Mouse (Mus musculus) olfactory bulb, adult 2 months (tissue): ENCODE measurements around the gene Hjurp. TPM values are rescaled to one million over a fixed set of nuclear protein-coding genes. Genes with fewer than 3 reads are reported as not detected.

Experiments used
- H3K27ac ChIP-seq: fragments of 200-500 bp; 2 replicates; pipeline ENCODE4 v1.5.1; 2012; ENCODE audit warnings: low read depth, low read length; ENCODE audit not compliant: insufficient read depth
- H3K4me1 ChIP-seq: fragments of 200-500 bp; 2 replicates; pipeline ENCODE4 v1.6.1; 2012; ENCODE audit warnings: low read length; ENCODE audit not compliant: control insufficient read depth, insufficient read depth
- H3K4me3 ChIP-seq: fragments of 200-500 bp; 2 replicates; pipeline ENCODE4 v1.5.1; 2012; ENCODE audit warnings: mild to moderate bottlenecking, low read depth, low read length, moderate library complexity; ENCODE audit not compliant: insufficient read depth
- CTCF ChIP-seq: fragments of 200-500 bp; IDR thresholded peaks from 2 replicates; pipeline ENCODE4 v1.5.1; 2012; ENCODE audit warnings: low read depth, mild to moderate bottlenecking, low read length, moderate library complexity; ENCODE audit not compliant: insufficient read depth
- POLR2A ChIP-seq: fragments of 200-500 bp; IDR thresholded peaks from 2 replicates; pipeline ENCODE4 v1.6.1; 2012; ENCODE audit warnings: mild to moderate bottlenecking, low read depth, low read length, moderate library complexity; ENCODE audit not compliant: insufficient read depth
- WGBS: fragments of 180-500 bp; shearing (Covaris S2); methylation state at CpG from one replicate; pipeline ENCODE4 v1.1.7; 2018; 5-methylcytosine and 5-hydroxymethylcytosine counted together
- polyA plus RNA-seq: library from polyadenylated mRNA; stranded (reverse); fragments of >200 nt; gene quantifications from 2 replicates; pipeline ENCODE4 v1.2.4, GENCODE M21; 2012; ENCODE audit warnings: low replicate concordance; ENCODE audit not compliant: missing spikeins, insufficient read depth, insufficient read length

Gene Hjurp
- polyA plus RNA-seq, 1 experiment, result 157 TPM

DNA sequence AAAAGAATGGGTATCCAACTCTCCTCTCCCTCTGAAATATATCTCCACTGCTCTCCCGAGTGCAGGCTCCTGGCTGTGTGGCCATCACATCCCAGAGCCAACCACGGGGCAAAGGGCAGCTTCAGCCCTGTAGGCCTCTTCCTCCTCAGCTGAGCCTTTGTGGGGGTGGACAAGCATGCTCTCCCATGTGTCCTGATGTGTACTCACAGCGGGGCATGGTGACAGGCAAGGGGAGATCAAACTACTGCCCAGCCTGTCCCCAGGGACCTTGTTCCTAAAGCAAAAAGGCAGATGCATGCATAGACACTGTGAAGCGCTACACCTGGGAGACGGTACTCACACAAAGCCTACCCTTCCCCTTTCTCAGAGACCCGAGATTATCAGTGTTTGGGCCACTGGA is 17.3 kb downstream of the Hjurp start:
- Histone ChIP-seq H3K4me1 (peaks cover 6% of the 10 kb centered on the region; the same call in 1 of the 2 replicates), H3K4me3 (no peak overlapping the region), H3K27ac (no peak overlapping the region)
- TF ChIP-seq POLR2A, result no peak
- no peak for TF ChIP-seq CTCF
- 81% methylated on average over 6 of the region's 6 CpGs for WGBS

DNA sequence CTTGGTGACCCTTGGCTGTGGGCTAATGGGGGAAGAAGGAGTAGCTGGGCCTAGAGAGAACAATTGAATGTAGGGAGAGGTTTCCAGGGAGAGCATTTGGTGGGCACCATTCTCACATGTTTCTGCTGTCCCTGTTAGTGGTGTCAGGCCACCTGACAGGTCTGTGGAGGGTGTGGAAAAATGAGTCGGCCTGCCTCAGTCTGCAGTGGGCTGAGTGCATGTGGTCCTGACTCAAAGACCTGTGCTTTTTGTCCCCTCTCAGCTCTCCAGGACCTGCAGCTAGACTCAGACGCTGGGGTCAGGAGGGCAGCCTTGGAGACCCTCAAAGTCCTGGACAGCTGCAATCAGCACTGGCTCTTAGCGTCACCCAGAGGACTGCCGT is 17.8 kb downstream of the Hjurp start:
- TF ChIP-seq POLR2A, result no peak
- no peak for TF ChIP-seq CTCF
- Histone ChIP-seq H3K27ac (no peak overlapping the region), H3K4me1 (peaks cover 6% of the 10 kb centered on the region; the same call in 1 of the 2 replicates), H3K4me3 (no peak overlapping the region)
- WGBS, result 86% methylated on average over 4 of the region's 4 CpGs

DNA sequence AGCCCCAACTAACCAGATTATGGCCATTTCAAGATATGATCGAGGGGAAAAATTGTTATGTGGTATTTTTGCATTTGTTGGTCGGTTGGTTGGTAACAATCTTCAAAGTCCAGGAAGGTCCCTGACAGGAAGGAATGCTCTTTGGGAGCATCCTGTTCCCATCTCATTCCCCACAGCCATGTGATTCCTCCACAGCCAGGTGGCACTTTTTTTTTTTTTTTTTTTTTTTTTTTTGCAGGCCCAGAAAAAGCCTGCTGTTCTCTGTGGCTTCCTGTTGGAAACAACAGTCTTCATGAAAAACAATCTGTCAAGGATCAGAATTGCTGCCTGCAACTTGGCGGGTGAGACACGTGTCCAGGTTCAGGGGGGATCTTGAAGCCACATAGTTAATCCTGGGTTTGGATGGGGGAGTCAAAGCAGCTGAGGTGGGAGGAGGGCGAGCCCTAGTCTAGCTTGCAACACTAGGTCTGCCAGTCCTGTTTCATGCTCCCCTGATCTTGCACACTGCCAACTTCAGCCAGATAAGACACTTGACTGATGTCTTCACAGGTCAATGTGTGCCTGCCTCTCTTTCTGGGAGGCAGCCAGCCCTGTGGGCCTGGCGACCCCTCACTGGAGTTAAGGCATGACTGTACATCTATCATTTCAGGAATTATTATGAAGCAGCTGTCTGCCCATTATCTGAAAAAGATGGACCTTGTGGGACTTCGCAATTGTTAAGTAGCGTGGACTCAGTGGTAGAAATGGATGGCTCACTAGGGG is 18.4 kb downstream of the Hjurp start:
- H3K4me3 ChIP-seq, result no peak overlapping the region
- WGBS, result 80% methylated on average over 8 of the region's 8 CpGs
- TF ChIP-seq CTCF (no peak), POLR2A (no peak)
- peaks cover 6% of the 10 kb centered on the region; the same call in 1 of the 2 replicates for H3K4me1 ChIP-seq
- no peak overlapping the region for H3K27ac ChIP-seq

DNA sequence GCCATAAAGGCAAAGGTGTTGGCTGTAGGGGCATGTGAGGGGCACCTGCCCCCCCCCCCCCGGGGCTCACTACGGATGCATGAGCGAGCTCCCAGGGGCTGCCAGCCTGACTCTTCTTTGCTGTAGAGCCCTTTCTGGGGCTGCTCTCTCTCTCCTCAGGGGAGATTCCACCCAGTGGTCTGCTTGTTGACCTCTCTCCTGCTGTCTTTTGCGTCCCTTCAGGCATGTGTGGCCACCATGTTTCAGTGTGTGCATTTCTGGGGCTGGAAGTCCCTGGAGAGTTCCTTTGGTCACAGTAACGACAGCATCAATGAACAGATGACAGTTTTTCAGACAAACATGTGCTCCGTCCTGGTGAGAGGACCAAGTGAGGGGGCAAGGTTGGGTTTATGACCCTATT is 19.1 kb downstream of the Hjurp start:
- Histone ChIP-seq H3K4me1 (peaks cover 6% of the 10 kb centered on the region; the same call in 1 of the 2 replicates), H3K4me3 (no peak overlapping the region), H3K27ac (no peak overlapping the region)
- TF ChIP-seq CTCF (no peak), POLR2A (no peak)
- WGBS, result 71% methylated on average over 6 of the region's 6 CpGs

DNA sequence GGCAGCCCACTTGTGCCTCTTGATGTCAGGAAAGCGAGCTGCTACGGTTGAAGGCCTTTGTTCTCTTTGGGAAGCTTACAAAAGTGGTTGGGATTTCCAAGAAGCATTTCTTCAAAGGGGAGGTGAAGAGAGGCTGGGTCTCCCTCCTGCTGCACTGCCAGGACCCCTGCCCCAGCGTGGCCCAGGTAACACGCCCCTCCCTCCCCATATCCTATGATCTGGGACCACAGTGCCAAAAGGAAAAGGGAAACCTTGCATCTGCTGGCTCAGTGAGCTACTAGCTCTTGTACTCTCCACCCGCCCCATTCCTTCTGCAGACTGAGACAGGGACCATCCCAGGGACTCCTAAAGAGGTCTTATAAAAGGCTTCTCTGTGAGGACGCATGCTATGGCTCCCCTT is 19.8 kb downstream of the Hjurp start:
- WGBS, result 81% methylated on average over 6 of the region's 6 CpGs
- H3K27ac ChIP-seq, result no peak overlapping the region
- H3K4me1 ChIP-seq, result peaks cover 6% of the 10 kb centered on the region; the same call in 1 of the 2 replicates
- no peak overlapping the region for H3K4me3 ChIP-seq
- TF ChIP-seq CTCF (no peak), POLR2A (no peak)

DNA sequence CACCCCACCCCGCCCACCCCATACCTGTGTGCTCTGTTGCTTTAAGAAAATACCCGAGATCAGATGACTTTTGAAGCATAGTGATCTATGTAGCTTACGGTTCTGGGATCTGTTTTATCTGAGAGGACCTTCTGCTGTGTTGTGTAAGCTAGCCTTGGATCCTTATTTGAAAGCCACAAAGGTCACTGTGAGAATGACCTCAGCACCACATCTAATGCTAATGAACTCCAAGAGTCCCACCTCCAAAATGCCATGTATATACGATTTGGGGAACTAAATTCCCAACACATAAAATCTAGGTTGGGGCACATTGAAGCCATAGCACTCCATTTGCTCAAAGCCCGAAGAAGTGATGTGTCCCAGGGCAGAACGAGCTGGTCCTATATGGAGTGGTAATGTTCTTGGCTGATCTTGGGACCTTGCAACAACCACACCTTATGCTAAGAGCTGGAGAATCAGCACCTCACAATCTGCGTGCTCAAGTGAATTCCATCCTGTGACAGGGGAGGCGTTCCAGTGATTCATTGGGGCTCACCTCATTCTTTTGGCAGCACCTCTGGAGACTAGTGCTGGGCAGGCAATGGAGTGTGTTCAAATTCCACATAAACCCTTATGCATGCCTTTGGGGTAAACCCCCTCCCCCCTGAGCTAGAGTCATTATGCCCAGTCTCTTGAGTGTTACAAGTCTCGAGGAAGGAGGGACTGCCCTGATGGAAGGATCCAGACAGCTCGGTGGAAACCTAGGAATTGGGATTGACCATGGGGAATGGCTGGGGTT is 20.4 kb downstream of the Hjurp start:
- peaks cover 3% of the 10 kb centered on the region; the same call in 1 of the 2 replicates for H3K4me1 ChIP-seq
- no peak for TF ChIP-seq POLR2A
- no peak for TF ChIP-seq CTCF
- H3K4me3 ChIP-seq, result no peak overlapping the region
- WGBS, result 80% methylated on average over 10 of the region's 10 CpGs
- H3K27ac ChIP-seq, result no peak overlapping the region

DNA sequence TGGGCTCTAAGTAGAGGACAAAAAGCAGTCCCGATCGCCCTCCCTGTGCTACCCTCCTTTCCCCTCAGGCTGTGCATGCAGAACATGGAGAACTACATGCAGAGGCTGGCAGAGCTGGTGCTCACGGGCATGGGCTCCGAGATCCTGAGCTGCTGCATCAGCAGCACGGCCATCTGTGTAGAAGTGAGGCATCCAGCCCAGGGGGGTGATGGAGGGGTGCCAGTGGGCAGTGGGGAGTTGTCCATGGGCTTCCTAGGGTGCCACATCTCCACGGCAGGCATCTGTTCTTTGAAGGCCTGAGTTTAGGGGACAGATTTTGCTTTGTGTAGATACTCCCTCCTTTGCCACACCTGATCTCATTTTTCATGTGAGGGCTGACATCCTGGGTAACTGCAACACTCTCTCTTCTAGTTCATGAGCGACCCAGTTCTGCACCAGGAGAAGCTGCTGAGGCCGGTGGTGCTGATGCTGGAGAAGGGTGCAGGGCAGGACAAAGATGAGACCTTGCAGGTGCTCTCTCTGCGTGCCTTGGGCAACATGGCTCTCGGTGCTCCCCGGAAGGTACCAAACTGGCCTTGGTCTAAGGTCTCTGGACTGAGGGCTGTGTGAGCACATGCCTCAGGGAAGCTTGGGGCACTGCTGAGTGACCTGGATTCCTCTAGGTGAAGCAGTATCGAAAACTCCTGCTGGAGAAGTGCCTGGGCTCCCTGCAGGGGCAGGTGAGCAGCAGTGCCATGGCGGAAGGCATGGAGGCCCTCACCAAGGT is 21.3 kb downstream of the Hjurp start:
- peaks cover 3% of the 10 kb centered on the region; the same call in 1 of the 2 replicates for H3K4me1 ChIP-seq
- 80% methylated on average over 13 of the region's 13 CpGs for WGBS
- H3K27ac ChIP-seq, result no peak overlapping the region
- H3K4me3 ChIP-seq, result no peak overlapping the region
- TF ChIP-seq POLR2A (no peak), CTCF (no peak)

DNA sequence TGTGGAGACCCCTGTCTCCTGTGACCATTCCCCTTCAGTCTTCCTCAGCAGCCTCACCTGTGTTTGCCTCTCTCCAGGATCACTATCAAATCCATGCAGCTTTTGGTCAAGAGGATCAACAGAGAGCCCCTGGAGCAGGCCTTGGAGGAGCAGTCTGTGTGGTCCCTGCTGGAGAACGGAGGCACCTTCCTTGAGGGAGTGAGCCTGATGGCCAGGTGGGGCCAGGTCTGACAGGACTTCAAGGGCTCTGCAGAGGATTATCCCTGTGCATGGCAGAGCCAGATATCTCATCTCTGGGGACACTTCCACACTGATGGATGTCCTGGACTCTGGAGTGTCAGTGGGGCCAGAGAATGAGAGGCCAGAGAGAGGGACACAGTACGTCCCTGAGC is 22.0 kb downstream of the Hjurp start:
- TF ChIP-seq POLR2A, result no peak
- no peak for TF ChIP-seq CTCF
- WGBS, result 60% methylated on average over 2 of the region's 2 CpGs
- Histone ChIP-seq H3K4me3 (no peak overlapping the region), H3K27ac (no peak overlapping the region), H3K4me1 (peaks cover 3% of the 10 kb centered on the region; the same call in 1 of the 2 replicates)
